Mouse (Mus musculus): ENCODE data around the gene Pcf11. TPM values are rescaled to one million over a fixed set of nuclear protein-coding genes. Genes with fewer than 3 reads are reported as not detected.
A peak's percentile ranks its signal among the peaks of the same experiment; 100 is the strongest.

Pcf11 gene
- polyA plus RNA-seq, 1 experiment from 2014 or later, result 24.0 TPM

DNA sequence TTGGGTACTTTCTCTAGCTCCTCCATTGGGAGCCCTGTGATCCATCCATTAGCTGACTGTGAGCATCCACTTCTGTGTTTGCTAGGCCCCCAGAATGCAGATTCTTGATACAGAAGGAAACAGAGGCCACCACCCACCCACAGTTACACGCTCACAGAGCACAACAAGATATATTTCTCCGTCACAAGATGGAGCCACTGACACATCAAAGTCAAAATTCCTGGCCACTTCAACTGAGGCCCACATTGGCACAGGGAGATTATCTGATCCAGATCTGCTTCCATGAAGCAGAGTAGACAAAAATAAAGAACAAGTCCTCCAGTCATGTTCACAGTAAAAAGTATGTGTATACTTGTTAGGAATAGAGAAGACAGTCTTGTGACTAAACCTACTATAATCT is 39.6 kb downstream of the Pcf11 start:
- no peak overlapping the region for H3K4me3 ChIP-seq
- no peak overlapping the region for H3K27ac ChIP-seq (replicated peaks)
- H3K4me1 ChIP-seq, result no peaks in the 10 kb centered on the region
- H3K9ac ChIP-seq (replicated peaks), result no peak overlapping the region
- 46% methylated on average over 2 of the region's 2 CpGs for WGBS
- H3K9me3 ChIP-seq, result no peaks in the 10 kb centered on the region
- H3K4me2 ChIP-seq (replicated peaks), result no peak overlapping the region
- no peaks in the 10 kb centered on the region for H3K36me3 ChIP-seq
- H3K27me3 ChIP-seq, result no peaks in the 10 kb centered on the region
- ATAC-seq (replicated peaks), result 0 out of 2 replicates have a peak, but pooled peaks have one; percentile 64

DNA sequence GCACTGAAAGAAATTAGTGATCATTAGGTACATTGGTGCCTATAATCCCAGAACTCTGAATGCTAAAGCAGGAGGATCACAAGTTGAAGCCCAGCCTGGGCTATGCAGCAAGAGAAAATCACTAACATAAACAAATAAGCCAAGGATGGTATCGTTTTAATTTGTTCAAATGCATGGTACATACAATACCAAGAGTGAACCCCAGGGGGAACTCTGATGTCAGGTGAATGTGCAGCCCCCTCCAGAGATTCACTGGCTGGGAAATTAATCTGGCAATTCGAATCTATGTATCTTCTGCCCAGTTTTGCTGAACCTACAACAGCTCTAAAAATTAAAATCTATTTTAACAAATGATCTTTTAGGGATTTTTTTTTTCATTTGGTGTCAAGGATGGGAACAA is 45.2 kb downstream of the Pcf11 start:
- Histone ChIP-seq H3K4me1 (no peaks in the 10 kb centered on the region), H3K4me2 (replicated peaks) (no peak overlapping the region), H3K9ac (replicated peaks) (no peak overlapping the region), H3K36me3 (0 out of 2 replicates have a peak, but pooled peaks cover 4% of the 10 kb centered on the region), H3K27ac (replicated peaks) (no peak overlapping the region), H3K27me3 (no peaks in the 10 kb centered on the region), H3K4me3 (no peak overlapping the region), H3K9me3 (no peaks in the 10 kb centered on the region)
- WGBS, result 52% methylated on average over 2 of the region's 2 CpGs
- no peak for ATAC-seq (replicated peaks)

DNA sequence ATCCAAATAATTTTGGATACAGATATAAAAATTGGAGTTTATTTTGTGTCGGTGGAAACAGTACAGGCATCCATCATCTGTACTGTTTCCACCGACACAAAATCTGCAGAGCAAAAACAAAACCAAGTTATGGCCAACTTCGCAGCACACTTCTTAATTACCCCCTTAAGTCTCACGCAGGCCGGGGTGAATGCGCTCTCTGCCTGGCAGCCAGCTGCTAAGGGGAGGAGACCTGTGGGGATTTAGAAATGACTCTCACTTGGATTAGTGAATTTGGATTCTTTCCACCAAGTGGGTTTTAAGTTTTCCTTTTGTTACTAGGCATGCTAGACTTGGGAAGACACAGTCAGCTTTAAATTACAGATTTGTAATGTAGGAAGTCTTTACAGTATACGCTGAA is 58.9 kb downstream of the Pcf11 start:
- Histone ChIP-seq H3K4me2 (replicated peaks) (no peak overlapping the region), H3K27ac (replicated peaks) (no peak overlapping the region), H3K4me3 (no peak overlapping the region), H3K27me3 (no peaks in the 10 kb centered on the region), H3K9me3 (no peaks in the 10 kb centered on the region), H3K9ac (replicated peaks) (no peak overlapping the region), H3K36me3 (peaks cover 9% of the 10 kb centered on the region; the same call in 1 of the 2 replicates), H3K4me1 (no peaks in the 10 kb centered on the region)
- ATAC-seq (replicated peaks), result no peak
- WGBS, result 38% methylated on average over 7 of the region's 7 CpGs

DNA sequence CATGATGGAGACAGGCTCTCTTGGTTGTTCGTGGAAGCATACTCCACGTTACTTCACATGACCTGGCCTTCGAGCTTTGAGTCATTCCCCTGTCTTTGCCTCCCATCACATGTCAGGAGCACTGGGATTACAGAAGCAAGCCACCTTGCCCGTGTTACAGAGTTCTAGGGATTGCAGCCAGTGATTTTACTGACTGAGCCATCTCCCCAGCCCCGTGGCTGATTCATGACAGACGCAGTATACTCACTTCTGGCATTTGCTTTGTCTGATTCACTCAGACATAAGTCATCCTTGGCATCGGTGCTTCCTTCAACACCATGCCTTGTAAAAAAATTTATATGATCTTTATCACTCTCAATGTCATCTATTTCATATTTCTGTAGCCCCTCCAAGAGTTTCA is 64.8 kb downstream of the Pcf11 start:
- H3K4me1 ChIP-seq, result no peaks in the 10 kb centered on the region
- WGBS, result 90% methylated on average over 7 of the region's 7 CpGs

More for the DNA sequence above, 64.8 kb downstream of the Pcf11 start:
- no peak overlapping the region for H3K4me2 ChIP-seq (replicated peaks)
- H3K27ac ChIP-seq (replicated peaks), result no peak overlapping the region
- H3K4me3 ChIP-seq, result no peak overlapping the region
- H3K36me3 ChIP-seq, result peaks cover 11% of the 10 kb centered on the region; the same call in 1 of the 2 replicates
- no peak for ATAC-seq (replicated peaks)
- H3K9me3 ChIP-seq, result no peaks in the 10 kb centered on the region
- H3K9ac ChIP-seq (replicated peaks), result no peak overlapping the region
- H3K27me3 ChIP-seq, result no peaks in the 10 kb centered on the region

Other genes starting within 250 kb of the Pcf11 start
- gene Ccdc90b, start 108.8 kb downstream of the Pcf11 start, polyA plus RNA-seq (2015; fragmentation: Nextera tagmentation; extraction: Ambion mirVana), result 60.5 and 65.2 TPM in 2 replicates
- gene Ankrd42, start 32.8 kb downstream of the Pcf11 start, polyA plus RNA-seq (2015; fragmentation: Nextera tagmentation; extraction: Ambion mirVana), result 16.1 and 17.2 TPM in 2 replicates
- gene Rab30, start 71.7 kb upstream of the Pcf11 start, polyA plus RNA-seq (2015; fragmentation: Nextera tagmentation; extraction: Ambion mirVana), result 19.8 and 20.7 TPM in 2 replicates
- gene Ddias, start 204.3 kb upstream of the Pcf11 start, polyA plus RNA-seq (2015; fragmentation: Nextera tagmentation; extraction: Ambion mirVana), result 7.5 and 9.3 TPM in 2 replicates
- gene Prcp, start 204.5 kb upstream of the Pcf11 start, polyA plus RNA-seq (2015; fragmentation: Nextera tagmentation; extraction: Ambion mirVana), result 16.6 and 17.4 TPM in 2 replicates

Measured in forebrain, embryonic 15.5 days (tissue).